Mouse (Mus musculus): ENCODE measurements around the gene Arl8a.

GRCm38 (mm10) chr1:135105124-135105523, 41.5 kb upstream of the Arl8a start, which contains the start of gene Lgr6:
- TF ChIP-seq CTCF (IDR thresholded peaks at IDR 0.05; ENCODE audit: low read depth, low read length): no peak
- TF ChIP-seq POLR2A (IDR thresholded peaks at IDR 0.05; ENCODE audit: extremely low read depth, insufficient read depth, low read length): no peak
